ENCODE assay signal across 8 mouse cellular contexts in genomic region chr16:13440468-13440867, GRCm38 (mm10).
DNase-seq lines count a peak whose midpoint lies in the region; ATAC-seq and TF ChIP-seq lines count a peak whose summit lies in the region.

No protein-coding gene starts in this region.

- H3K27ac ChIP-seq in limb, embryonic 14.5 days (replicated peaks; ENCODE audit: low read depth, low read length): no peak overlapping the region

- H3K4me3 ChIP-seq in limb, embryonic 14.5 days (replicated peaks; ENCODE audit: low read length): no peak overlapping the region

- no peak for TF ChIP-seq POLR2A in limb, embryonic 14.5 days (IDR thresholded peaks at IDR 0.05; ENCODE audit: borderline replicate concordance, extremely low read depth, insufficient read depth, insufficient read length)

- no peak for ATAC-seq in limb, embryonic 14.5 days (ENCODE audit: low FRiP score, low read depth)

- peak; percentile 41 for DNase-seq in gastrocnemius, adult 18-20 months (ENCODE audit: low spot score)
- DNase-seq in gastrocnemius, postnatal 10 days: no peak
- DNase-seq in urinary bladder, postnatal 25 days (ENCODE audit: low spot score): peak; percentile 31
- DNase-seq in urinary bladder, adult 2 months (ENCODE audit: low spot score): no peak
- DNase-seq in embryo, embryonic 10 days (ENCODE audit: low spot score): peak; percentile 63
- DNase-seq in limb, embryonic 14.5 days (ENCODE audit: low spot score): peak; percentile 51
- peak; percentile 28 to 30 for DNase-seq in spleen, postnatal 36 days (ENCODE audit: low spot score in 2 of 2)
- DNase-seq in Muller cell, postnatal 12 days (ENCODE audit: inconsistent ontology term): no peak

- no peaks in the 10 kb centered on the region for H3K36me3 ChIP-seq in limb, embryonic 14.5 days (ENCODE audit: control insufficient read depth, insufficient read depth, low read length)

- H3K9ac ChIP-seq in limb, embryonic 14.5 days (ENCODE audit: low read depth, low read length, severe bottlenecking): no peak overlapping the region

- 41% methylated on average over 6 of the region's 6 CpGs for WGBS in limb, embryonic 14.5 days

- no peaks in the 10 kb centered on the region for H3K27me3 ChIP-seq in limb, embryonic 14.5 days (ENCODE audit: control insufficient read depth, insufficient read depth, low read length)

- H3K9me3 ChIP-seq in limb, embryonic 14.5 days (ENCODE audit: control insufficient read depth, low read length): no peaks in the 10 kb centered on the region

- no peak overlapping the region for H3K4me2 ChIP-seq in limb, embryonic 14.5 days (replicated peaks; ENCODE audit: low read depth, low read length, severe bottlenecking)

- H3K4me1 ChIP-seq in limb, embryonic 14.5 days (ENCODE audit: control insufficient read depth, insufficient read depth, low read length): no peaks in the 10 kb centered on the region

Comparison
In these comparisons a context has a peak if more than half of its experiments do, and no peak if none do; other contexts are left out.
1. DNase-seq: peak in gastrocnemius, adult 18-20 months (single experiment), urinary bladder, postnatal 25 days (single experiment), embryo, embryonic 10 days (single experiment), limb, embryonic 14.5 days (single experiment) and spleen, postnatal 36 days (2 of 2); none in gastrocnemius, postnatal 10 days (single experiment), urinary bladder, adult 2 months (single experiment) and Muller cell, postnatal 12 days (single experiment).